Mouse (Mus musculus): ENCODE measurements at regions not wholly inside any gene's neighbourhood (a gene's known extent, or its start where the extent isn't known, plus 50 kb on each side); places are given as distances from the start of the nearest gene placed in this dataset.

GRCm38 (mm10) chr10:46845578-46846314 lies 1268.1 kb downstream of the Hace1 start:
- ATAC-seq (ENCODE audit: insufficient number of reproducible peaks, low FRiP score, low TSS enrichment, low read depth): no peak
- H3K9ac ChIP-seq (ENCODE audit: low read length): no peak overlapping the region
- H3K9me3 ChIP-seq (ENCODE audit: control insufficient read depth, low read length): no peaks in the 10 kb centered on the region
- DNase-seq (ENCODE audit: low spot score): no peak
- no peak overlapping the region for H3K27ac ChIP-seq (replicated peaks; ENCODE audit: low read depth, low read length)
- no peaks in the 10 kb centered on the region for H3K36me3 ChIP-seq (ENCODE audit: control insufficient read depth, insufficient read depth, low read length)
- H3K4me1 ChIP-seq (ENCODE audit: control insufficient read depth, insufficient read depth, low read length): no peaks in the 10 kb centered on the region
- no peak overlapping the region for H3K4me2 ChIP-seq (ENCODE audit: low read depth, severe bottlenecking)
- WGBS: 82% methylated on average over 3 of the region's 3 CpGs
- H3K27me3 ChIP-seq (ENCODE audit: control insufficient read depth, insufficient read depth, low read length): no peaks in the 10 kb centered on the region
- no peak overlapping the region for H3K4me3 ChIP-seq (ENCODE audit: low read depth, low read length)

Measured in limb, embryonic 11.5 days (tissue).